Mouse (Mus musculus) kidney, adult 2 months (tissue): ENCODE measurements at regions not wholly inside any gene's neighbourhood (a gene's known extent, or its start where the extent isn't known, plus 50 kb on each side); places are given as distances from the start of the nearest gene placed in this dataset.

Source experiments
- DNase-seq: peaks from one replicate; pipeline ENCODE4 v3.0.0; 2021
- H3K27ac ChIP-seq: fragments of 200-500 bp; 2 replicates; pipeline ENCODE4 v1.5.1; 2012; ENCODE audit warnings: low read depth, low read length, control low read depth, inconsistent platforms; ENCODE audit not compliant: insufficient read depth
- H3K27me3 ChIP-seq: fragments of 200-500 bp; replicated peaks from 2 replicates; pipeline ENCODE4 v1.6.1; 2012; ENCODE audit warnings: mild to moderate bottlenecking, moderate library complexity, low read length, inconsistent platforms; ENCODE audit not compliant: control insufficient read depth, insufficient read depth
- H3K36me3 ChIP-seq: fragments of 200-500 bp; 2 replicates; pipeline ENCODE4 v1.6.1; 2012; ENCODE audit warnings: mild to moderate bottlenecking, moderate library complexity, low read length, inconsistent platforms; ENCODE audit not compliant: control insufficient read depth, insufficient read depth
- H3K4me1 ChIP-seq: fragments of 200-500 bp; 2 replicates; pipeline ENCODE4 v1.6.1; 2011; ENCODE audit warnings: low read length; ENCODE audit not compliant: control insufficient read depth, insufficient read depth
- H3K4me3 ChIP-seq: fragments of 200-500 bp; 2 replicates; pipeline ENCODE4 v1.5.1; 2011; ENCODE audit warnings: mild to moderate bottlenecking, low read depth, low read length, control low read depth; ENCODE audit not compliant: insufficient read depth
- CTCF ChIP-seq: fragments of 200-500 bp; conservative IDR thresholded peaks from 2 replicates; pipeline ENCODE4 v1.5.1; 2011; ENCODE audit warnings: low read depth, mild to moderate bottlenecking, control low read depth, low read length, moderate library complexity, mixed read lengths; ENCODE audit not compliant: insufficient read depth, insufficient read length
- POLR2A ChIP-seq: fragments of 200-500 bp; IDR thresholded peaks from one replicate; pipeline ENCODE4 v1.6.1; 2011; ENCODE audit warnings: low read depth, low read length, control low read depth
- WGBS: fragments of 180-500 bp; shearing (Covaris S2); methylation state at CpG from one replicate; pipeline ENCODE4 v1.1.7; 2018; 5-methylcytosine and 5-hydroxymethylcytosine counted together

- no peak for DNase-seq
- Histone ChIP-seq H3K4me1 (no peaks in the 10 kb centered on the region), H3K27me3 (no peaks in the 10 kb centered on the region), H3K4me3 (no peak overlapping the region), H3K36me3 (no peaks in the 10 kb centered on the region), H3K27ac (no peak overlapping the region)
- WGBS, result 77% methylated on average over 3 of the region's 3 CpGs
- TF ChIP-seq POLR2A, result no peak
- TF ChIP-seq CTCF, result no peak
Observed at GRCm38 (mm10) chr14:87348825-87349224, 67.6 kb upstream of the Tdrd3 start.

- Histone ChIP-seq H3K27ac (no peak overlapping the region), H3K4me1 (no peaks in the 10 kb centered on the region), H3K27me3 (no peaks in the 10 kb centered on the region), H3K4me3 (no peak overlapping the region), H3K36me3 (no peaks in the 10 kb centered on the region)
- no peak for DNase-seq
- TF ChIP-seq CTCF (no peak), POLR2A (no peak)
- 96% methylated on average over 2 of the region's 2 CpGs for WGBS
Observed at GRCm38 (mm10) chr14:87365793-87366192, 50.6 kb upstream of the Tdrd3 start.
